Mouse (Mus musculus) cortical plate, adult 2 months (tissue): ENCODE measurements at regions not wholly inside any gene's neighbourhood (a gene's known extent, or its start where the extent isn't known, plus 50 kb on each side); places are given as distances from the start of the nearest gene placed in this dataset.

Experiments
- H3K27ac ChIP-seq: fragments of 200-500 bp; 2 replicates; pipeline ENCODE4 v1.5.1; 2012; ENCODE audit warnings: low read length, control low read depth, inconsistent platforms; ENCODE audit not compliant: insufficient read depth
- H3K4me1 ChIP-seq: fragments of 200-500 bp; 2 replicates; pipeline ENCODE4 v1.6.1; 2011; ENCODE audit warnings: low read length; ENCODE audit not compliant: control insufficient read depth, insufficient read depth
- H3K4me3 ChIP-seq: fragments of 200-500 bp; 2 replicates; pipeline ENCODE4 v1.5.1; 2011; ENCODE audit warnings: mild to moderate bottlenecking, low read length, control low read depth; ENCODE audit not compliant: insufficient read depth
- POLR2A ChIP-seq: fragments of 200-500 bp; IDR thresholded peaks from 2 replicates; pipeline ENCODE4 v1.6.1; 2011; ENCODE audit warnings: mild to moderate bottlenecking, low read length, control low read depth; ENCODE audit not compliant: insufficient read depth; ENCODE audit errors: extremely low read depth

DNA sequence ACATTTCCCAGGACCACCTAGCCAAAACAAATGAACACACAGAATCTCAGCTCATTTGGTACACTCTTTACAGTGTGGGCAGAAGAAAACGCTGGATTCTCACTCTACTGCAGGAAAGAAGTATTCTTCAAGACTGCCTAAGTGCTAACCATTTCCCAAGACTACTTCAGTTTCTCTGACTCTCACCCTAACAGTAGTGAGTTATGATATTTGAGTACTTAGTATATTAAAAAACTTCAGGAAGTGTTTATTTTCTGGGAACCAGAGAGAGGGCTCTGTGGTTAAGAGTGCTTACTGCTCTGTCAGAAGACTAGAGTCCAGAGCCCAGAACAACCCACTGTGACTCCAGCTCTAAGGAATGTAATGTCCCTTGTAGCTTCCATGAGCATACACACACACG is 52.1 kb upstream of the Rack1 start:
- Histone ChIP-seq H3K4me3 (no peak overlapping the region), H3K4me1 (no peaks in the 10 kb centered on the region), H3K27ac (no peak overlapping the region)
- TF ChIP-seq POLR2A, result no peak
